Mouse (Mus musculus) heart, embryonic 11.5 days (tissue): ENCODE data around the gene Gm20683. TPM values are rescaled to one million over a fixed set of nuclear protein-coding genes. Genes with fewer than 3 reads are reported as not detected.
"Not testable (repeated sequence)": the region's sequence is repeated elsewhere in the genome, so short reads cannot be mapped to it uniquely, and the experiment has no call there.

Experiments
- ATAC-seq: fragments of 200-750 bp; cut with Nextera tagmentation; replicated peaks from 2 replicates; pipeline ENCODE4 v1.8.0; 2017; ENCODE audit warnings: moderate library complexity; ENCODE audit not compliant: insufficient number of reproducible peaks, low FRiP score, low TSS enrichment
- H3K27ac ChIP-seq: fragments of 300-500 bp; sonication (generic); 2 replicates; pipeline ENCODE4 v1.5.1; 2014; ENCODE audit warnings: mild to moderate bottlenecking, low read depth, low read length
- H3K27me3 ChIP-seq: fragments of 300-500 bp; sonication (generic); 2 replicates; pipeline ENCODE4 v1.6.1; 2014; ENCODE audit warnings: mild to moderate bottlenecking, low read length, mixed read lengths; ENCODE audit not compliant: control insufficient read depth, insufficient read depth
- H3K36me3 ChIP-seq: fragments of 300-500 bp; sonication (generic); 2 replicates; pipeline ENCODE4 v1.6.1; 2014; ENCODE audit warnings: mild to moderate bottlenecking, low read length, moderate library complexity, mixed read lengths; ENCODE audit not compliant: control insufficient read depth, insufficient read depth
- H3K4me1 ChIP-seq: fragments of 300-500 bp; sonication (generic); 2 replicates; pipeline ENCODE4 v1.6.1; 2014; ENCODE audit warnings: low read length; ENCODE audit not compliant: control insufficient read depth, insufficient read depth
- H3K4me2 ChIP-seq: fragments of 300-500 bp; sonication (generic); 2 replicates; pipeline ENCODE4 v1.6.1; 2014; ENCODE audit warnings: mild to moderate bottlenecking, moderate library complexity
- H3K4me3 ChIP-seq: fragments of 300-500 bp; sonication (generic); 2 replicates; pipeline ENCODE4 v1.5.1; 2014; ENCODE audit warnings: low read depth, low read length
- H3K9ac ChIP-seq: fragments of 300-500 bp; sonication (generic); 2 replicates; pipeline ENCODE4 v1.6.1; 2014; ENCODE audit warnings: mild to moderate bottlenecking, low read depth, low read length, moderate library complexity
- H3K9me3 ChIP-seq: fragments of 300-500 bp; sonication (generic); replicated peaks from 2 replicates; pipeline ENCODE4 v1.6.1; 2016; ENCODE audit warnings: low read length; ENCODE audit not compliant: control insufficient read depth
- WGBS: fragments of 180-500 bp; shearing (Covaris S2); extraction: QIAGEN DNeasy Blood & Tissue Kit; methylation state at CpG from one replicate; pipeline ENCODE4 v1.1.7; 2014; ENCODE audit not compliant: insufficient replicate concordance; 5-methylcytosine and 5-hydroxymethylcytosine counted together
- polyA plus RNA-seq: library from polyadenylated mRNA; unstranded; fragments of >200 nt; fragmentation: Nextera tagmentation; extraction: Ambion mirVana; gene quantifications from 2 replicates; pipeline ENCODE4 v1.2.1, GENCODE M21; 2014

Gene Gm20683
- polyA plus RNA-seq, 1 experiment from 2014 or later: 0.70 TPM

GRCm38 (mm10) chr17:25876347-25876915 is 34.9 kb upstream of the Gm20683 start:
- Histone ChIP-seq H3K9me3 (no peaks in the 10 kb centered on the region), H3K4me3 (peak overlapping the region; percentile 85), H3K36me3 (peaks cover 4% of the 10 kb centered on the region; the same call in 1 of the 2 replicates), H3K9ac (peak overlapping the region; percentile 80), H3K27me3 (no peaks in the 10 kb centered on the region), H3K4me2 (peak overlapping the region; percentile 96), H3K4me1 (peaks cover 27% of the 10 kb centered on the region), H3K27ac (no peak overlapping the region)
- WGBS: 64% methylated on average over 10 of the region's 10 CpGs
- no peak for ATAC-seq

- no peaks in the 10 kb centered on the region for H3K9me3 ChIP-seq
- peak overlapping the region; percentile 80 for H3K9ac ChIP-seq
- peaks cover 20% of the 10 kb centered on the region for H3K4me1 ChIP-seq
- peak overlapping the region; percentile 89 for H3K27ac ChIP-seq
- WGBS: 1% methylated on average over 59 of the region's 59 CpGs
- H3K4me2 ChIP-seq: peak overlapping the region; percentile 96
- H3K27me3 ChIP-seq: no peaks in the 10 kb centered on the region
- ATAC-seq: peak; percentile 80
- H3K36me3 ChIP-seq: peaks cover 4% of the 10 kb centered on the region; the same call in 1 of the 2 replicates
- peak overlapping the region; percentile 85 for H3K4me3 ChIP-seq
Measured at GRCm38 (mm10) chr17:25875171-25876136, 33.9 kb upstream of the Gm20683 start.

DNA sequence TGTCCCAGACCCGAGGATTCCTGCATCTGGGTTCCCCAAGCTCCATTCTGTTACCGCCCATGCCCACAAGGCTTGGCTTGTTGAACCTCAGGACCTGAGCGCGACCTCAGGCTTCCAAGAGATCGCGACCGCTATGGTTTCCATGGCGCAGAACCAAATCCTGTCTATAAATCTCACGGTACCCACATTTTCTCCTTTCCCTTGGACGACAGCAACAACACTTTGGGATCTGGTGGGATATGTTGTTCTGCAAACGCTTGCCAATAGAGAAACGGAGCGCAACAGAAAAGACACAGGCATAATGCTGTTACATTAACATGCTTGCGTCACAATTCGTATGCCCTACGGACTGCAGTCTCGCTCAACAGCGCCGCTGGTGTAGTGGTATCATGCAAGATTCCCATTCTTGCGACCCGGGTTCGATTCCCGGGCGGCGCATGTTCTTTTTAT is 33.2 kb upstream of the Gm20683 start, which contains the start of gene Mettl26:
TSS of gene Mettl26 (plus strand) at position 354 of the 450 bp plus-strand sequence.
- H3K4me2 ChIP-seq: peak within 1 kb of the TSS; percentile 96
- peak within 1 kb of the TSS; percentile 89 for H3K27ac ChIP-seq
- peak within 1 kb of the TSS; percentile 85 for H3K4me3 ChIP-seq
- H3K36me3 ChIP-seq: peaks cover 4% of the 10 kb centered on the region; the same call in 1 of the 2 replicates
- H3K9me3 ChIP-seq: no peaks in the 10 kb centered on the region
- peak; percentile 72 for ATAC-seq
- WGBS: under 1% methylated on average over 25 of the region's 25 CpGs
- peaks cover 20% of the 10 kb centered on the region for H3K4me1 ChIP-seq
- peak within 1 kb of the TSS; percentile 80 for H3K9ac ChIP-seq
- H3K27me3 ChIP-seq: no peaks in the 10 kb centered on the region

DNA sequence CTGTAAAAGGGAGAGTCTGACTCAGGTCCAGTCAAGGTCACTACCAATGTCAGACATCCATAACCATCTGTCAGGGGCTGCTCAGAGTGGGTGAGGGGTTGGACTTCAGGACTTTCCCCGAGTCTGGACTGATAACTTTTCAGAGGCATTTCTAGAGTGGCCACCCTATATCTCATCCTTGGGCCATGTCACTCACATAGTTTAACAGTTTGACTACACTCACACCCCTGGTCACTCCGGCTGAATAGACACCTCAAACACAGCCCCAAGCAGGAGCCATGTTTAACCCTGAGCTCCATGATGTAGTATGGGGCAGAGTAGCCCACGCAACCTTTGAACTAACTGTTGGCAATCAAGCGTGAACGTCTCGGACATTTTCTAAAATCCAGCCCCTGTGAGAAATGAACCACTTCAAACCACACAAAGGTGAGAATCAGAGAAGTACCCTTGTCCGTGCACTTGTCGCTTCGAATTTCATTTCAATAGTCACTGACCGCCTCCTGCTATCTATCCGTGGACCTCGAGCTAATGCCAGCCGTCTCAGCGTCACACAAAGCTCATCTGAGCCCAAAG is 32.7 kb upstream of the Gm20683 start:
- Histone ChIP-seq H3K4me1 (peaks cover 20% of the 10 kb centered on the region), H3K9me3 (no peaks in the 10 kb centered on the region), H3K27ac (peak overlapping the region; percentile 89), H3K27me3 (no peaks in the 10 kb centered on the region), H3K4me3 (peak overlapping the region; percentile 85), H3K9ac (peak overlapping the region; percentile 80), H3K36me3 (peaks cover 4% of the 10 kb centered on the region; the same call in 1 of the 2 replicates), H3K4me2 (peak overlapping the region; percentile 96)
- no peak; the same call in 1 of the 2 replicates for ATAC-seq
- WGBS: 6% methylated on average over 14 of the region's 14 CpGs

DNA sequence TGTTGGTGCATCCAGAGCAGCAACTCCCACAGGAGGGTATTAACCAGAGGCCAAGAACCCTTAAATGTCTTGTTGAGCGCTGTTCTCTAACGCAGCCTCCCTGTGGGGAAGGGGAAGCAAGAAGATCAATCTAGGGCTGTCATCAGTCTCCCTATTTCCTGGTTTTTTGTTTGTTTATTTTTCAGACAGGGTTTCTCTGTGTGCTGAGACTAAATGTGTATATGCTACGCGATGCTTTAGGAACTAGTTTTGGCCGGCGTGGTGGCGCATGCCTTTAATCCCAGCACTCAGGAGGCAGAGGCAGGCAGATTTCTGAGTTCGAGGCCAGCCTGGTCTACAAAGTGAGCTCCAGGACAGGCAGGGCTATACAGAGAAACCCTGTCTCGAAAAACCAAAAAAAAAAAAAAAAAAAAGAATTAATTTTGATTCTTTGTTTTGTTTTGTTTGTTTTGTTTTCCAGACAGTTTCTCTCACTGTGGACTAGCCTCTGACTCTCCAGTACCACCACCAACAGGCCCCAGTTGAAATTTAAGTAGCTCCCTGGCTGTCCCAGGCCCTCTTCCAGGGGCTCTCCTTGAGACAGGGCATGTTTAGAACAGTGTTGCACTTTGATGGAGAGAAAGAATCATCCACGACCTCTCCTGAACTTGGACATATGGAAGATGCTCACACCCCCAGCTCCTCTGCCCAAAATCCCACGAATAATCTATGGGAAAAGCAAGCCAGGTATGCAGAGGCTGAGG is 32.0 kb upstream of the Gm20683 start:
- peak overlapping the region; percentile 89; the same call in 1 of the 2 replicates for H3K27ac ChIP-seq
- no peak overlapping the region; the same call in 1 of the 2 replicates for H3K4me3 ChIP-seq
- no peaks in the 10 kb centered on the region for H3K9me3 ChIP-seq
- no peak for ATAC-seq
- H3K4me2 ChIP-seq: peak overlapping the region; percentile 96
- H3K27me3 ChIP-seq: no peaks in the 10 kb centered on the region
- peaks cover 20% of the 10 kb centered on the region for H3K4me1 ChIP-seq
- H3K9ac ChIP-seq: no peak overlapping the region
- H3K36me3 ChIP-seq: peaks cover 2% of the 10 kb centered on the region; the same call in 1 of the 2 replicates
- WGBS: 73% methylated on average over 11 of the region's 11 CpGs

DNA sequence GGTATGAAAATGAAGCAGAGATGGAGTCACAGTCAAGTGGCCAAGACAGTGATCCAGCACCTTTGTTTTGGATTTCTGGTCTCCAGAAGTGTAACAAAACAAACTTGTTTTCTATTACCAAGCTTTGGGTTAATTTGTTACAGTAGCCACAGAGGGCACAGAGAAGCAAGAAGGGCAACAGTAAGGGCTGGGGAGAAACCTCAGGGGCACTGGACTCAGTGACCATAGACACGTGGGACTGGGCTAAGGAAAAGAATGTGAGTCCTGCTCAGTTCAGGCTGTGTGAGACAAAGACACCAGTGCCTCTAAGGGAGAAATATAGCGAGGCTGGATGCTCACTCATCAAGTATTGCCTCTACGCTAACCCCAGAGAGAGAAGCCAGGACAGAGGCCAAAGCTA is 31.1 kb upstream of the Gm20683 start:
- Histone ChIP-seq H3K27ac (no peak overlapping the region), H3K4me2 (no peak overlapping the region), H3K4me3 (no peak overlapping the region), H3K9me3 (no peaks in the 10 kb centered on the region), H3K9ac (no peak overlapping the region), H3K4me1 (peaks cover 20% of the 10 kb centered on the region), H3K36me3 (peaks cover under 1% of the 10 kb centered on the region; the same call in 1 of the 2 replicates), H3K27me3 (no peaks in the 10 kb centered on the region)
- no peak for ATAC-seq
- 75% methylated on average over 3 of the region's 3 CpGs for WGBS

DNA sequence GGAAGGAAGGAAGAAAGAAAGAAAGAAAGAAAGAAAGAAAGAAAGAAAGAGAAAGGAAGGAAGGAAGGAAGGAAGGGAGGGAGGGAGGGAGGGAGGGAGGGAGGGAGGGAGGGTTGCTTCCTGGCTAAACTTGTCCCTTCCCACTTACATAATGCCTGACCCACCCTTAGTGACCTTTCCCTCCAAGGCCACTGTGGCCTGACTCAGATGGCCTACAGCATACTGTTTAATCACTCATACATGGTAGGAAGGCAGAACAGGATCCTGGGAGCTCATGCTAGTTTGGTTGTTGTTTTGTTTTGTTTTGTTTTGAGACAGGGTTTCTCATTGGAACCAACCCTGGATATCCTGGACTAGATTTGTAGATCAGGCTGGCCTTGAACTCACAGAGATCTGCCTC is 30.0 kb upstream of the Gm20683 start:
- peaks cover 19% of the 10 kb centered on the region for H3K4me1 ChIP-seq
- H3K9me3 ChIP-seq, H3K9ac ChIP-seq, H3K36me3 ChIP-seq, H3K4me2 ChIP-seq, ATAC-seq, H3K27me3 ChIP-seq, H3K27ac ChIP-seq, H3K4me3 ChIP-seq: not testable (repeated sequence)

GRCm38 (mm10) chr17:25869954-25870353 is 28.4 kb upstream of the Gm20683 start:
- Histone ChIP-seq H3K4me2 (no peak overlapping the region), H3K27ac (no peak overlapping the region), H3K4me3 (no peak overlapping the region), H3K36me3 (no peaks in the 10 kb centered on the region), H3K4me1 (peaks cover 13% of the 10 kb centered on the region), H3K9me3 (no peaks in the 10 kb centered on the region), H3K9ac (no peak overlapping the region), H3K27me3 (no peaks in the 10 kb centered on the region)
- no peak for ATAC-seq
- 76% methylated on average over 2 of the region's 2 CpGs for WGBS
